Mouse (Mus musculus): ENCODE data around the gene A530032D15Rik. TPM values are rescaled to one million over a fixed set of nuclear protein-coding genes. Genes with fewer than 3 reads are reported as not detected.
"Not testable (repeated sequence)": the region's sequence is repeated elsewhere in the genome, so short reads cannot be mapped to it uniquely, and the experiment has no call there.

The A530032D15Rik gene
- total RNA-seq (2015; ENCODE audit: low replicate concordance), result 1.8 TPM in 1 of 2 replicates, not detected in the other
- 4.2 TPM in 1 of 2 replicates, not detected in the other for total RNA-seq (2017; ENCODE audit: low replicate concordance)

DNA sequence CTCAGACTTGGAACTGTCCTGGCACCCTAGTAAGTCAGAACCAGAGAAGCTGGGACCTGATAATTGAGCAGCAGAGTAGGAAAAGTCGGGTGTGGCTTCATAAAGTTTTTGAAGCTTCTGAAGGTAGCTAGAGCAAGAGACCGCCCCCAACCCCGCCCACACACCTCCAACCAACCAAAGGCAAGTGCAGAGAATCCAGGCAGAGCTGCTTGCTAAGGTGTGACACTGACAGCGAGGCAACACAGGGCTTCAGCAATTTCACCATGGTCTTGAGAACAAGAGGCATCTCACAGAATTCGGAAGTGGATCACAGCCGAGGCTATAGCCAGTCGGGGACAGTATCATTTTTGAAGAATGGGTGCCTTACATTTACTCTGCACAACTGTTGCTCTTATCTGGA is at the start of gene A530032D15Rik:
A530032D15Rik (minus strand) TSS at position 101 of the 400 bp plus-strand sequence.
- ATAC-seq (replicated peaks; ENCODE audit: low FRiP score, poor library complexity, severe bottlenecking), result not testable (repeated sequence)

DNA sequence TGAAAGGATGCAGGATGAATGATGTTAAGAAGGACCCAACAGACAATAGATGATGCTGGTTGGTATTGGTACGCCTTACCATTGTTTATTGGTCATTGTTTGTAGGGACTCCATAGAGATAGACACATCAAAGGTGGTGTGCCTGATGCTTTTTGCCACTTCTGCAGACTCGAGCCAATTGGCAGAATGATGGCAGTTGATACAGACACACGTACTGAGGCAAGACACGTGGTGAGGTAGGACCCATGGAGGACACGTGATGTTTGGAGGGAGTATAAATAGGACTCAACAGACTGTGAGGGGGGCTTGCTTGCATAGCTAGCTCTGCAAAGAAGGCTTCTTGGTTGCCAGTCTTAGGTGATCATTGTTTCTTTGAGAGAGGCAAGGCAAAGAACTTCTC is 45.5 kb upstream of the A530032D15Rik start:
- not testable (repeated sequence) for ATAC-seq (replicated peaks; ENCODE audit: low FRiP score, poor library complexity, severe bottlenecking)

DNA sequence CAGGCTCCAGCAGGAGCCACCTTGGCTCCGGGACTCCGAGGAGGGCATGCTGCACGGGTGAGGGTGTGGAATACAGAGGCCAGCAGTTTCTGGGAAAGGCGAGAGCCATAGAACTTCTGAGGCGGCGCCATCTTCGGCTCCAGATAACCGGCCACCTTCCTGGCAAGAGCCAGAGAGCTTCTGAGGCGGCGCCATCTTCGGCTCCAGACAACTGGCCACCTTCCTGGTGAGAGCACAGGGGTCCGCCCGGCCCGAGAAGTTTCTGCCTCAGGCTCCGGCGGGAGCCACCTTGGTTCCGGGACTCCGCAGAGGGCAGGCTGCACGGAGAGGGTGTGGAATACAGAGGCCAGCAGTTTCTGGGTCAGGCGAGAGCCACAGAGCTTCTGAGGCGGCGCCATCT is 24.0 kb upstream of the A530032D15Rik start:
- not testable (repeated sequence) for ATAC-seq (replicated peaks; ENCODE audit: low FRiP score, poor library complexity, severe bottlenecking)

DNA sequence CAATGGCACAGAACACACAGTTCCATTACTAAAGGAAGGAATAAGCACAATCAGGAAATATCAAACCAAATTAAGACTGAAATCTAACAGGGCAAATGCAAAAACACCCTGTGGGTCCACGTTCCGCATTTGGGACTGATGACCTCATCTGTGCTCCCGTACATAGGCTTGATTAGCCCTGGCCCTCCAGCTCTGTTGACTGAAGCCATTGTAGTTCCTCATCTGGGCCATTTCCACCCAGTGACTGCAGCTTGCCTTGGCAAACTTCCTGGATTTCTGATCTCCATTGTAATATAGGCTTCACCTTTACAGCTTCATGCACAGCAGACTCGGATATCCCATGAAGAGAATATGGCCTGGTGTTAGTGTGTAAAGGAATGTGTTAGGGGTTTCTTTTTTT is 12.2 kb upstream of the A530032D15Rik start:
- ATAC-seq (replicated peaks; ENCODE audit: low FRiP score, poor library complexity, severe bottlenecking), result not testable (repeated sequence)

- ATAC-seq (replicated peaks; ENCODE audit: low FRiP score, poor library complexity, severe bottlenecking), result not testable (repeated sequence)
These were observed 8.7 kb upstream of the A530032D15Rik start for GRCm38 (mm10) chr1:85118341-85118740.

GRCm38 (mm10) chr1:85117537-85117936 is 7.9 kb upstream of the A530032D15Rik start:
- not testable (repeated sequence) for ATAC-seq (replicated peaks; ENCODE audit: low FRiP score, poor library complexity, severe bottlenecking)

- ATAC-seq (replicated peaks; ENCODE audit: low FRiP score, poor library complexity, severe bottlenecking), result not testable (repeated sequence)
These were observed 5.2 kb upstream of the A530032D15Rik start for GRCm38 (mm10) chr1:85114666-85115402.

DNA sequence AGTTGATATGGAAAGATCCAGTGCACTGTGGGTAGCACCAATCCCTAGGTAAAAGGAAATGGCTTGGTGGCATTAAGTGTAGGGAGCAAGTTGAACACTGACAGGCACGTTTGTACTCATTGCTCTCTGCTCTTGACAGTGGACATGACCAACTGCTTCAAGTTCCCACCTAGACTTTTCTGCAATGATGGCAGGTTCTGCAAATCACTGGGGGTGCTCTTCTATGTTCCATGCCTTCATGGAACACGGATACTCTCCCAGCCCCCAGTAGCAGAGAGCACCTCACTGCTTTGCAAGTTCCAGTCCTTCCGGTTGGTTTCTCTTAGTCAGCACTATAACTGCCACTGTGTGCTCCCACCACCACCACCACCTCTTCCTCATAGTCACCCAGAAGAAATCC is 4.4 kb upstream of the A530032D15Rik start:
- not testable (repeated sequence) for ATAC-seq (replicated peaks; ENCODE audit: low FRiP score, poor library complexity, severe bottlenecking)

DNA sequence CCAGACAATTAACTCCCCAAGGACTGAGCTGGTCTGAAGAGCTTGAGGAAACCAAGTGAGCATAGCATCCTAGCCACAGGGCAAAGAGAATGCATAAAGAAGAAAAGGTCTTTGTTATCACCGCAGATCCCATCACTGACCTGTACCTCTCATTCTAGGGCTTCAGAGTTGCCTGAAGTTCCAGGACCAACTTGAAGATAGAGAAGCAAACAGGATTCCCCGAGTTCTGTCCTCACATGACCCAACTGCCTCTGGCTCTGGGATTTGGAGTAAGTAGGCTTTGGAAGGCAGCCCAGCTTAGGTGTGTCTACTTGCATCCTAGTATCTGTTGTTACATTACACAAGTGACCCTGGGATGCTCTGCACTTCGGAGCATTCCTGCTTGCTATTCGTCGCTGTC is 3.2 kb upstream of the A530032D15Rik start:
- not testable (repeated sequence) for ATAC-seq (replicated peaks; ENCODE audit: low FRiP score, poor library complexity, severe bottlenecking)

DNA sequence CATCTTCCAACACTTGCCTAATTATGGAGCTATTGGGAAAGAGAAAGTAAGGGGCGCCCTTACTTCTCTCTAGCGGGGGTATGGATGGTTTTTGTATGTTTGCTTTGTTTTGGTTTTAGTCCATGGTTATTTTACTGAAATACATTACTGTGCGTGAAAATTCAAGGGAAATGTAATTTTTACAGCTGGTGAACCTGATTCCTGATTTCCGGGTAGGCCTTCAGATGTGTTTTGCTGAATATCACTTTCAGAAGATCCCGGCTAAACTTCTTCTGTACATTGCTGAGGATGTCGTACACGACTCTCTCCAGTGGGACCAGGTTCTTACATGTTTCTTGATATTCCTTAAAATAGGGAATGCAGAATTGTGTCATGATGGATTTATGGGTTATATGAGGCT is 2.6 kb upstream of the A530032D15Rik start:
- ATAC-seq (replicated peaks; ENCODE audit: low FRiP score, poor library complexity, severe bottlenecking), result not testable (repeated sequence)

DNA sequence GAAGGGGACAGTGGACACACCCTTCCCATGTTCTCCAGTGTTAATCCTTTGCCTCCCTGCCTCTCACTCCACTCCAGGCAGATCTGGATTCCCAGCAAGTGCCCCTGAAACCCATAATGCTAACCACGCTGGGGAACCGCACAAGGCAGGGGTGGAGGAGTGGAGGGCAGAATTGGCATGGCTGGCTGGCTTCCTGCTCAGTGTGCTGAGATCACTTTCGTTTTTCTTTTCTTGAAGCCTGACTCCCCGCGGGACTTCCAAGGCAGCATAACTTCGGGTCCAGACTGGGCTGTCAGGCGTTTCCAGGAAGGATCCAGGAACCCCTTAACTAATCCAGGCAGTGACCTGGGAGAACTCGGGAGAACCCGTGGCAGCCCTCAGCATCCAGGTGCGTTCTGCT is 1.9 kb upstream of the A530032D15Rik start:
- ATAC-seq (replicated peaks; ENCODE audit: low FRiP score, poor library complexity, severe bottlenecking), result not testable (repeated sequence)

- not testable (repeated sequence) for ATAC-seq (replicated peaks; ENCODE audit: low FRiP score, poor library complexity, severe bottlenecking)
These were observed 1.2 kb upstream of the A530032D15Rik start for GRCm38 (mm10) chr1:85110876-85111275.

- ATAC-seq (replicated peaks; ENCODE audit: low FRiP score, poor library complexity, severe bottlenecking), result not testable (repeated sequence)
These were observed 3.6 kb downstream of the A530032D15Rik start for GRCm38 (mm10) chr1:85106013-85106412.

- not testable (repeated sequence) for ATAC-seq (replicated peaks; ENCODE audit: low FRiP score, poor library complexity, severe bottlenecking)
These were observed 4.3 kb downstream of the A530032D15Rik start for GRCm38 (mm10) chr1:85105336-85105735.

DNA sequence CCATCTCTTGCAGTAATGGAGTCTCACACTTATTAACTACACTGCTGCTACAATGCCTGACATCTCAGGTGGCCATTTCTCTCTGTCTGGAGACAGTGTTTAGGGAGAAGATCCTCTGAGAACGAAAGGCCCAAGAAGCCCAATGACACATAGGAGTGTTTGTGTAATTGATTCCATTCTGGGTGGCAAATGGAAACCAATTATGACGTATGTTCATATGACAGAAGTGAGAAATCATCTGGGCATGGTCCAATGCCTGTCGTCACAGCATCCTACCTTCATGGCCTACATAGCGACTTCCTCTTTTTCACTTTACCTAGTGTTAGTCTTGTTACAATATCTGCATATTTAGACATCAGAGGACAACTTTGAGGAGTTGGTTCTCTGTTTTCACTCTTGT is 7.9 kb downstream of the A530032D15Rik start:
- ATAC-seq (replicated peaks; ENCODE audit: low FRiP score, poor library complexity, severe bottlenecking), result not testable (repeated sequence)

- not testable (repeated sequence) for ATAC-seq (replicated peaks; ENCODE audit: low FRiP score, poor library complexity, severe bottlenecking)
These were observed 9.8 kb downstream of the A530032D15Rik start, which contains the start of gene Gm10553 for GRCm38 (mm10) chr1:85099864-85100263. TSS of gene Gm10553 (plus strand) at chr1:85100164.

GRCm38 (mm10) chr1:85099081-85099480 is 10.6 kb downstream of the A530032D15Rik start:
- not testable (repeated sequence) for ATAC-seq (replicated peaks; ENCODE audit: low FRiP score, poor library complexity, severe bottlenecking)

DNA sequence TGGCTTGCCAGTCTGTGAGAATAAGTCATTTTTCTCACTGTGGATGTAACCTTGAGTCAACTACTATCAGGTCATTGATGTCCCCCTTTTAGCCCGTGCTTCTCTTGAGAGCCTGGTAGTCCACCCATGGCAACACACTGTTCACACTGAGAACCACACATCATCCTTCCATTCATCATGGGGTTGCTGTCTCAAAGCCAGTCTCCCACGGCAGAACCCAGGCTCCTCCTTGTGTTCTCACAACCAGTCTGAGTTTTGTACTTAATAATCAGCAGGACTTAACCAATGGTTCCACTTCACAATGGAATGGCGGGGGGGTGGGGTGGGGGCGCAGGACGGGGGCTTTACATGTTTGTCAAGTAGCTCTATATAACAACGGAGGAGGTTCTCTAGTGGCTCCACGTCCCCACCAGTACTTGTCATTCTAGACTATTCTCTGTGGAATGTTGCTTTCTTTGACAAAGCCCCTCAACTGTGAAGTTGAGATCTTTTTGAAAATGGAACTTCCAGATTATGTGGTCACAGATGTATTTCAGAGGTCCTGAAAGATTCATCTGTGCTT is 16.6 kb downstream of the A530032D15Rik start:
- ATAC-seq (replicated peaks; ENCODE audit: low FRiP score, poor library complexity, severe bottlenecking), result not testable (repeated sequence)

DNA sequence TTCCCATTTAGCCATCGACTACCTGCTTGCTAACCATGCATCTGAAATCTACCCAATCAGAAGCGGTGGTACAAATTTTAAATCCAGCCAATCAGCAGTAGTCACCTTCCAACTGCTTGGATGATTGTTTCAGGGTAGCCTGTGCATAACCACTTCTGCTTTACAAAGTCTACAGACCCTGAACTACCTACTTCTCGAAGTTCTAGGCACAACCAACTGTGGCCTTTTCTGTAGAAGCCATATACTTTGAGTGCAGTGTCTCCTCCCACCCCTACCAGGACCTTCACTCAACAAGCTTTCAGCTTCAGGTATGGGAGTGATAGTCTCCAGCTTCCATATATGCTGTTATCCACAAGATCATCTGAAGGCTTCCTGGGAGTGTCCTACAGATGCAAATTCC is 17.5 kb downstream of the A530032D15Rik start:
- ATAC-seq (replicated peaks; ENCODE audit: low FRiP score, poor library complexity, severe bottlenecking), result not testable (repeated sequence)

DNA sequence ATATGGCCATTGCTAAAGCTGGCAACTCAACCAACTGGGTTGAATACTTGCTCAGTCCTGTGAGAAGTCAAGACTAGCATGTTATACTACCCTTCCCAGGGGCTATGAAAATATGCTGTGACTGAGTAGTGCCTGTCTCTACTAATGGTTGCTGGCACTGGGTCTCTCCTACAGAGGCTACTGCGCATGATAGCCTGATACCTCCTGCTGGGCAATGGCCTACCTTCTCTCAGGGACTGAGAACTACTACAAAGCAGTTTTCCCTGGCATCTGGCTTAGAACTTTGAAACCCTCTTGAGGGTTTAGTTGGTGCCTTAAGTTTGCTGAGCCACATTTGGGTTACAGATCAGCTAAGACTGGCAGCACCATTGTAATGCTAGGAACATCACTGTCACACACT is 23.4 kb downstream of the A530032D15Rik start:
- not testable (repeated sequence) for ATAC-seq (replicated peaks; ENCODE audit: low FRiP score, poor library complexity, severe bottlenecking)

DNA sequence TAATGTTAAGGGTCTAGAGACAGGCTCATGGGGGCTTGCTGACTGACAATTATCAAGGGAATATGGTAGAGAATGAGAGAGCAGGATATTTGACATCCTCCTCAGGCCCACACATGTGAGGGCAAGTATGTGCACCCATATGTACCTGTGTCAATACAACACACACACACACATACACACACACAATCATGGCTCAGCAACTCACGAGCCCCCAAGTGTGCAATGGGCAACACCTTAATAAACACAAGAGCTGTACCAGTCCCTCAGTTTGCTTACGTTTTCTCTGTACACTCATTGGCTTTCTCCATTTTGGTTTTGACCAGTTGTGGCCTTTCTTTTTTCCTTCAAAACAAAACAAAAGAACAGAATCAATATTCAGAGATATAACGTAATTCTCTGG is 24.9 kb downstream of the A530032D15Rik start:
- ATAC-seq (replicated peaks; ENCODE audit: low FRiP score, poor library complexity, severe bottlenecking), result not testable (repeated sequence)
